Mouse (Mus musculus): Measurements from ENCODE around the gene Gm45902. TPM values are rescaled to one million over a fixed set of nuclear protein-coding genes. Genes with fewer than 3 reads are reported as not detected.

Gm45902 gene
- polyA plus RNA-seq (2012; rRNA removed): 1.9 TPM in 2 replicates

GRCm38 (mm10) chr2:3512552-3513454 lies at the start of gene Gm45902, which contains the start of the genes Hspa14 and Cdnf:
TSS of gene Gm45902 (minus strand) at chr2:3512790.
TSS of gene Hspa14 (minus strand) at chr2:3512814.
TSS of gene Cdnf (plus strand) at chr2:3513030.

GRCm38 (mm10) chr2:3474861-3475283 lies 37.7 kb downstream of the Gm45902 start, which contains the start of gene Suv39h2:
TSS of gene Suv39h2 (minus strand) at chr2:3475031.

Other genes starting within 250 kb of the Gm45902 start
- 13.1 and 14.0 TPM in 2 replicates for gene Nmt2, start 228.6 kb downstream of the Gm45902 start, polyA plus RNA-seq (2012; rRNA removed)
- 3.1 and 4.7 TPM in 2 replicates for gene Rpp38, start 180.1 kb downstream of the Gm45902 start, polyA plus RNA-seq (2012; rRNA removed)
- gene Acbd7, start 176.6 kb downstream of the Gm45902 start, polyA plus RNA-seq (2012; rRNA removed): 0.52 TPM in 1 of 2 replicates, not detected in the other
- not detected in 2 replicates for gene Olah, start 115.6 kb downstream of the Gm45902 start, polyA plus RNA-seq (2012; rRNA removed)
- gene Meig1, start 90.1 kb downstream of the Gm45902 start, polyA plus RNA-seq (2012; rRNA removed): 0.41 TPM in 1 of 2 replicates, not detected in the other
- 2.9 and 3.3 TPM in 2 replicates for gene Dclre1c, start 88.7 kb downstream of the Gm45902 start, polyA plus RNA-seq (2012; rRNA removed)
- 5.1 and 6.0 TPM in 2 replicates for gene Suv39h2, start 37.8 kb downstream of the Gm45902 start, polyA plus RNA-seq (2012; rRNA removed)
- 15.8 and 24.0 TPM in 2 replicates for gene Hspa14, start within 50 bp of the Gm45902 start, polyA plus RNA-seq (2012; rRNA removed)
- 0.28 and 0.68 TPM in 2 replicates for gene Cdnf, start 240 bp upstream of the Gm45902 start, polyA plus RNA-seq (2012; rRNA removed)
- 4.8 and 9.7 TPM in 2 replicates for gene Fam107b, start 57.7 kb upstream of the Gm45902 start, polyA plus RNA-seq (2012; rRNA removed)

Data from ovary, adult 2 months (tissue).